Mouse (Mus musculus) common myeloid progenitor, adult 5-6 weeks (primary cell): ENCODE data around the gene Madd. TPM values are rescaled to one million over a fixed set of nuclear protein-coding genes. Genes with fewer than 3 reads are reported as not detected.
"Not testable (repeated sequence)": the region's sequence is repeated elsewhere in the genome, so short reads cannot be mapped to it uniquely, and the experiment has no call there.

Source experiments
- ATAC-seq: replicated peaks from 2 replicates; pipeline ENCODE4 v1.8.0; 2016; ENCODE audit warnings: low read depth, mild to moderate bottlenecking, moderate TSS enrichment, inconsistent platforms; ENCODE audit not compliant: poor library complexity, severe bottlenecking
- total RNA-seq: library from RNA; stranded (forward); fragments of 200-1000, 187-1606 nt; gene quantifications from 2 replicates; pipeline ENCODE4 v1.2.3, GENCODE M21; 2017

Gene Madd
- total RNA-seq, 1 experiment from 2014 or later, result 55.6 TPM

DNA sequence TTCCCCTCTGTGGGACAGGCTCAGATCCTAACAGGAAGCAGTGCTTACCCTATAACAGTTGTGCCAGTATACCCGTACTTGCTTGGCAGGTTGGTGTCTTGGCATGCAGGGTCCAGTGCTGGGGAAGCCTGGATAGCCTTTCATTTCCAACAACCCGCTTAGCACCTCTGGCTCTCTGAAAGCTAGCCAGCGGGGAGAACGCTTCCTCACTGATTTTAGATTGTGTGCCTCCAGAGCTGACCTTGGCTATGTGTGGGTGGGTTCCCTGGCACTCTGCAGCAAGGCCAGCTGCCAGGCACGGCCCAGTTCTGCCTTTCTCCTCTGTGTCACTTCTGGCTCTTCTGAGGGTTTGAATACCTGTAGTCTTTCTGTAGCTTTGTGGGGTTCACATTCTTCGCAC lies 53.5 kb downstream of the Madd start:
- ATAC-seq, result no peak

DNA sequence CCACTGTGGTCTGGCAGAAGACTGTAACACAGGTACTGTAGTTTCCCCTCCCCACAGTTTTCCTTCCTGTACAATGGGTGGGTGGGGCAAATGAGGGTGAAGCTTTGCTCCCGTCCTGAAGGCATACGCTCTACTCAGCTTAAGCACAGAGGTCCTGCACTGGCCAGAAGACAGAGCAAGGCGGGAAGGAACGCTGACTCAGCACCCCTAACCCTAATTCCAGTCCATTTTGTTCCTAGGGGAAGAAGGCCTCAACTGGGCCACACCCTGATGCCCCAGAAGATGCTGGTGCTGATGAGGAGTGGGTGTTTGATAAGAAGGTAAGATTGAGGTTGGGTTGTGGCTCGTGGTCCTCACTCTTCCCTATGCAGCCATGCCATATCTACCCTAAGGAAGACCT lies 54.9 kb downstream of the Madd start:
- ATAC-seq, result no peak

DNA sequence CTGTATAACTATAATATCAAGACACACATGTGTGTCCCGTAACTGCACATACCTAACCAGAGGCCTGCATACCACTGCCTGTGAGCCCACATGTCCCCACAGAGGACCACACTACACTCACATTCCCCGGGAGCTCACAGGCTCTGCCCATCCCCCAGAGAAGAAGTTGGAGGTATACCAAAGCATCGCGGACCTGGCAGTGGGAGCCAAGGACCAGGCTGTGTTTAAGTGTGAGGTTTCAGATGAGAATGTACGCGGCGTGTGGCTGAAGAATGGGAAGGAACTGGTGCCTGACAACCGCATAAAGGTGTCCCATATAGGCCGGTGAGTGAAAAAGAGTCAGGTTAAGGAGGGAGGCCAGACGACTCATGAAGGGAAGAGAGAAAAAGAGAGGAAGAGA lies 58.5 kb downstream of the Madd start:
- ATAC-seq, result no peak

DNA sequence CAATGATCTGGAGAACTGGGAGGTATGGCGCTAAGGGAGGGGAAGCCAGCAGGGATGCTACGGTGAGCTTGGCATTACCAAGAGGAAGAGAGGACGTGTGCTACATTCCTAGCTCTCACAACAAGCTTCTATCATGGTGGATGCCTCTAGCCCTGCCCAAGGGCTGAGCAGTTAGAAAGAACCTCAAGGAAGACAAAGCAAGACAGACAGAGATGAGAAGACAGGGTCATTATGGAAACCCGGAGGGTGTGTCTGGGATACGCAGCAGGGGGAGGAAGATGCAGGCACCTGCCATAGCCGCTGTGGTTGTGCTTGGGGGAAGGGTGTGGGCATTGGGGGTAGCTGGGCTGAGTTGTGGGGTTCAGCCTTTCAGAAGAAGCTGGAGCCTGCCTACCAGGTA lies 60.1 kb downstream of the Madd start:
- no peak for ATAC-seq

DNA sequence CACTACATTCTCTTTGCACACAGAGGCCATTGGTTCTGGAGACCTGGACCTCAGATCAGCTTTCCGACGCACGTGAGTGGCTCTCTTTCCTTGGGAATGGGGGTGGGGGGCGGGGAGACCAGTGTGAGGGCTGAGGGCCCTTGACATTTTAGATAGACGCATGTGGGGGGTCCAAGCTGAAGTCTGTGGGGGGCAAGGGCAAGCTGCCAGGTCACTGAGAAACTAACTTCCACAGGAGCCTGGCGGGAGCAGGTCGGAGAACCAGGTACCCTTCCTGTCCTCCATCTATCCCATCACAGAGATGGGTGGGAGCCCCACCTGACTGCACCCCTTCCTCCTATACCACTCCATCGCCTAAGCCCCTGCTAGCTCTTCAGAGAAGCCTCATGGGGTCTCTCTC lies 62.1 kb downstream of the Madd start:
- ATAC-seq, result no peak

DNA sequence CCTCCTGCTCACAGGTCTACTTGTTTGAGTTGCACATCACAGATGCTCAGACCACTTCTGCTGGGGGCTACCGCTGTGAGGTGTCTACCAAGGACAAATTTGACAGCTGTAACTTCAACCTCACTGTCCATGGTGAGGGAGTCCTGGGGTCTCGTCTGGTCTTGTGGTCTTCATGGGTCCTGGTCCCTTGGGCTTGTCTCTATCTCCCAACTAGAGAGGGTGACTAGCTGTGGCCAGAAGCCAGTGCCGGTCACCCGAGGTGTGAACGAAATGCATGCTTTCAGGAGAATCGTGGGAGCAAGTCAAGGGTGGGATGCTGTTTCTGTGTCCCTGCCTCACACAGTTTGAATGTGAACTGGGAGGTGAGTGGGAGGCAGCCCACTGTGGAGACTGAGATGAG lies 62.6 kb downstream of the Madd start:
- no peak for ATAC-seq

DNA sequence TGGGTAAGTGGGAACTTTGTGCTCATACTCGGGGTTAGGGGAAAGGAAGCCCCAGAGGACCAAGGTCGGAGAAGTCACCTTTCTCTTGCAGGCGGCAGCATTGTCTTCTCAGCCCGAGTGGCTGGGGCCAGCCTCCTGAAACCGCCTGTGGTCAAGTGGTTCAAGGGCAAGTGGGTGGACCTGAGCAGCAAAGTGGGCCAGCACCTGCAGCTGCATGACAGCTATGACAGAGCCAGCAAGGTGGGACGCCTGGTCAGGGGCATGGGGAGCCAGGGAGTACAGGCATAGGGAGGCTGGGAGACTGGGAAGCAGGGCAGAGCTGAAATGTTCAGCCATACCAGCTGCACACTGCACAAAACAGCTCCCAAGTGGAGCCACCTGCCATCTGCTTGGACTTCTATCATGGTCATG lies 63.4 kb downstream of the Madd start:
- ATAC-seq, result no peak

DNA sequence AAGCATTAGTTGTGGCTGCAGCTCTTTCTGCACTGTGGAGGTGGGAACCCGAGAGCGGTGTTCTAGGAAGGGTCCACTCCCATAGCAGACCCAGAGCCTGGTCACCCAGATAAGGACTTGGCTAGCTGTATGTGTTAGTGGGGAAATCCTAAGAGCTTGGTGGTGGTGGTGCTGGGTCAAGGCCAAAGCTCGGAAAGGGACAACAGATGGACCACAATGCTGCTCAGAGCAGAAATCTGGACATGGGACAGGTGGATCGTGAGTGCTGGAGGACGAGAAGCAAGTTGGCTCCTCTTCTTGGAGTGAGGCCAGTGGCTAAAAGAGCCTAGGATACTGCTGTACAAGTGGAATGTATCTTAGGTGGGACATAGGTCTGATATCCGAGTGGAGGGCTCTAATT lies 64.1 kb downstream of the Madd start:
- ATAC-seq, result no peak

DNA sequence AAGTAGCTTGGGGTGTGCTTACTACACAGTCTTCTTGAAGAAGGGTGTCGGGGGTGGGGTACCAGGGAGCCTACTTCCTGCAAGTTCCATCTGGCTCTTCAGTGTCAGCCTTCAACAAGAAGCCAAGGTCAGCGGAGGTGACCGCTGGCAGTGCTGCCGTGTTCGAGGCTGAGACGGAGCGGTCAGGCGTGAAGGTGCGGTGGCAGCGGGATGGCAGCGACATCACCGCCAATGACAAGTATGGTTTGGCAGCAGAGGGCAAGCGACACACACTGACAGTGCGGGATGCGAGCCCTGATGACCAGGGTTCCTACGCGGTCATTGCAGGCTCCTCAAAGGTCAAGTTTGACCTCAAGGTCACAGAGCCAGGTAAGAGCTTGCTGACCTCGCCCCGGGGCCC lies 64.6 kb downstream of the Madd start:
- no peak for ATAC-seq

DNA sequence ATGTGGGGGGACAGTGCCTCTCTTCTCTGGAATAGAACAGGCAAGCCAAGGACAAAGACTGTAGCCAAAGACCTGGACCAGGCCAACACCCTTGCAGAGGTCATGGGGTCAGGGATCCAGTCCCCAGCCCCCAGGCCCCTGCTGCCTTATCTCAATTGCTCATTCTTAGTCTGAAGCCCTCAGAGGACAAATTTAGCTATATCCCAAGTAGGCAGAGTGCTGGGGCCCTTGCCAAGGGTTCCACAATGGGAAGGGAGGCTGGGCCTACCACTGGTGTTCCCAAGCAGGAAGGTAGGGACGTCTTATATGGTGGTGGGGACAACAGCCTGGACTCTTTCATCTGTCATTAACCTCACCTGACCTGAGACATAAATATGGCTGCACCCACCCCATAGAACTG lies 65.0 kb downstream of the Madd start:
- ATAC-seq, result no peak

DNA sequence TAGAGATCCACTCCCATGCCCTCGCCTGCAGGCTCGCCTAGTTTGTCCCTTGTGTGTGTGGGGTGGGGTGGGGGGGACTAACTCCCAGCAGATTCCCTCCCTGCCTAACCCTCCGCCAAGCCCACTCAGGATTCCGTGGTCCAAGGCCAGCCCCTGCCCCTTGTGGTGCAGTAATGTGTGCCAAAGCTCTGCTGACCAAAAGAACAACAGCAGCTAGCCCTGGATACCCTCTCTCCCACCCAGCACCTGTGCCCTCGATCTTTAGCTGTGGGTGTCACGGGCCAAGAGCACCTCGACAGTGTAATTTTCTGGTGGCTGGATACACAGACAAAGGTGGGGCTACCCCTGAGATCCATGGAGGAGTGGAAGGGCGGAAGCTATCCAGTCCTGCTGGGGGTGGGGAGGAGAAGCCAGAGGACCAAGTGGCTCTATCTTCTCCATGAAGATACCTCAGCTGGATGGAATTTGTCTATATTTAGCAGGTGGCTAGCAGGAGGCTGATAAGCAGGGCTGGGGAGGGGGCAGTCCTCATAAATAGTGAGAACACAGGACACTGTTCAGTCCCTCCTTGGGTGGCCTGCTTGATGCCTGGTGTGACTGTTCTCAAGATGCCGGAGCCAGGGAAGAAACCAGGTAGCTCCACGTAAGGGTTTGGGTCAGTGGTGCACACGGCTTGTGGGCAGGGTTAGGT lies 65.9 kb downstream of the Madd start, which contains the start of gene Mybpc3:
Gene Mybpc3 (plus strand): TSS at position 560 of the 691 bp plus-strand sequence.
- no peak for ATAC-seq

DNA sequence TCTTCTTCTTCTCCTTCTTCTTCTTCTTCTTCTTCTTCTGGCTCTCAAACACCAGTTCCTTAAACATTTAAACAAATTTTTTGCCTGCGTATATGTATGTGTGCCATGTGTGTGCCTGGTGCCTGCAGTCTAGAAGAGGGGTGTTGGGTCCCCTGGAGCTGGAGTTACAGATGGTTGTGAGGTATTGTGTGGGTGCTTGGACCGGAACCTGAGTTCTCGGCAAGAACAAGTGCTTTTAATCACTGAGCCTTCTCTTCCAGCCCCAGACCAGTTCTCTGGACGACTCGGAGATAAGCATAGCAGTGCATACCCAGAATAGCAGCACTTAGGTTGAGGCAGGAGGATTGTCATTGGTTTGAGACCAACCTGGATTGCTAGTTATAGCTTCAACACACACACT lies 66.8 kb downstream of the Madd start:
- no peak for ATAC-seq

DNA sequence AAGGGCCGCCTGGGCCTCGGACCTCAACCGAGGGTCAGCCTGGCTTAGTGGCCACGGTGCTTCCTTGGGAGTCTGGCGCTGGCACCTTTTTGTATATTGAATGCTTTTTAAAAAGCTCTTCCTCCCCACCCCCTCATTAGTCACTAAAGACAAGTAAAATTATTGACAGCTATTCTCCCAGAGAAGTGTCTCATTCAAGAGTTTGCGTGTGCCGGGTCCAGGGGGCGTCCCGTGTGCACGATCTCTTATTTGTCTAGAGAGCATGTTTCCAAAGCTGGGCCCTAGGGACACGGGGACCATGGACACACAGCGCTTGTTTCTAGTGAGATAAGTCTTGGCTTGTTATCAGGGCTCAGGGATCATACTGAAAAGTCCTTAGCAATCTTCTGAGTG lies 68.1 kb downstream of the Madd start:
- no peak for ATAC-seq

DNA sequence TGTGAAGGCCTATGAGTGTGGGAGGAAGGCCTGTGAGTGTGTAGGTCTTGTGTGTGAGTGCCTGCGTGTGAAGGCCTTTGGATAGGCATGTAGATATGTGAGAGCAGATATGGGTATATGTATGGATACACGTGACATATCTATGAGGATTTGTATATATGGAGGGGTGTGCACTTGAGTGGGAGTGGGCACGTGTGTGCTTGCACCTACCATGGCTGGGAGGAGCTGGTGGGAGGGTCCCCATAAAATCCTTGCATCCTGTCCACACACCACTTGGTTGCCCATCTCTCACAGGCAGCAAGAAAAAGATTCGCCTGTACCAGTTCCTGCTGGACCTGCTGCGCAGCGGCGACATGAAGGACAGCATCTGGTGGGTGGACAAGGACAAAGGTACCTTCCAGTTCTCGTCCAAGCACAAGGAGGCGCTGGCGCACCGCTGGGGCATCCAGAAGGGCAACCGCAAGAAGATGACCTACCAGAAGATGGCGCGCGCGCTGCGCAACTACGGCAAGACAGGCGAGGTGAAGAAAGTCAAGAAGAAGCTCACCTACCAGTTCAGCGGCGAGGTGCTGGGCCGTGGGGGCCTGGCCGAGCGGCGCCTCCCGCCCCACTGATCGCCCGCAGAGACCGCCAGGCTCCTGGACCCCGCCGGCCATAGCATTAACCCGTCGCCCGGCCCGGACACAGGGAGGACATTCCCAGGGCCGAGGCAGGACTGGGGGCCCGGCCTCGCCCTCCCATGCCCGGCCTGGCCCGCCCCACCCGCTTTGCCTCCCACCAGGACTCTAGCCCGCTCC lies 68.7 kb downstream of the Madd start:
- peak; percentile 70 for ATAC-seq

DNA sequence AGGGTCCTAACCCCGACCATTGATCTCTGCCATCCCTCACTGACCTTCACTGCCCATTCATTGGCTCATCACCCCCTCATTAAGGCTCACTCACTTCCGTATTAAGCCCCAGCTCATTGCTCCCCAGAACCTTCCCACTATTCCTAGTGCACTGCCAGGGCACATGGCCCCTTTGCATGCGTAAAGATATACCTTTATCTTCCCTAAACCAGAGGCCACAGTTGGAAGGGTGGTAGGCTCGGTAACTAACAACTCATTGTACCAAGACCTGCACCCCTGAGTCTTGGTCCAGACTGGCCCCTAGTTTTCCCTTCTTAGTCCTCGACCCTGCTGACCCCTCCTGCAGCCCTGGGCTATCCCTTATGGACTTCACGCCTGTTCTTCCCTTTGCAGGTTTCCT lies 69.8 kb downstream of the Madd start:
- ATAC-seq, result no peak

DNA sequence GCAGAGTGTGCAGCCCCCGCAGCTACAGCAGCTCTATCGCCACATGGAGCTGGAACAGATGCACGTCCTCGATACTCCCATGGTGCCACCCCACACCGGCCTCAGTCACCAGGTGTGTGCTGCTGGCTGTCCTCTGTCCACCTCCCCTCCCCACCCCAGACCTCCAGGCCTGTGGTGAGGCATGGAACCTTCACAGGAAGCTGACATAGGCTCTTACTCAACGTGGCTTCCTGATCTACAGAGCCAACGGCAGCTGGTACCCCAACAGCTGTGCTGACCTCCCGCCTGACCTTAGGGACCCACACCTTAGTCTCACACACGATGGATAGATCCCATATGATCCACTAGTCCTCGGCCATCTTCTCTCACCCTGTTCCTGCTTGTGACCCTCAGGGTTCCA lies 70.3 kb downstream of the Madd start:
- ATAC-seq, result peak; percentile 12; the same call in 1 of the 2 replicates

DNA sequence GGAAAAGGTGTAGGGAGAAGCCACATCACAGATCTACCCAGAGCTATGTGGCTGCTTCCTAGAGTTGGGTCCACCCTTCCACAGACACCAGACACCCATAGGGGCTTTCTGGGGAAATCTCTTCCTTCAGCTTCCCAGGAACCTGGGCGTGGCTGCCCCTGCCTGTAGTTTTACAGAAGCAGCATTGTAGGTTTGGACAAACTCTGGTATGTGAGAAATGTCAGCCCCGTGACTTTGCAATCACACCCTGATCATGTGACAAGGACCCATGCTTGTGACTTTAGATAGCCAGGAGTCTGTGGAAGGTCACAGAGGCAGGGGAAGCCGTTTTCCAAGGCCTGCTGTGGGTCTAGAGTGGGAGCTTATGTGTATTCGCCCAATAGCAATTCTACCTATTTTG lies 71.1 kb downstream of the Madd start:
- no peak for ATAC-seq

DNA sequence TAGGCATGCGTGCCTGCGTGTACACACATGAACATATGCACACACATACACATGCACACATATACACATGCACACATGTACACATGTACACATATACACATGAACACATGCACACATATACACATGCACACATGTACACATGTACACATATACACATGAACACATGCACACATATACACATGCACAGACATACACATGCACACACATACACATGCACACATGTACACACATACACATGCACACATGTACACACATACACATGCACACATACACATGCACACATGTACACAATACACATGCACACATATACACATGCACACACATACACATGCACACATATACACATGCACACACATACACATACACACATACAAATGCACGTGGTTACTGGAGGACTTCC lies 71.8 kb downstream of the Madd start:
- ATAC-seq, result not testable (repeated sequence)

DNA sequence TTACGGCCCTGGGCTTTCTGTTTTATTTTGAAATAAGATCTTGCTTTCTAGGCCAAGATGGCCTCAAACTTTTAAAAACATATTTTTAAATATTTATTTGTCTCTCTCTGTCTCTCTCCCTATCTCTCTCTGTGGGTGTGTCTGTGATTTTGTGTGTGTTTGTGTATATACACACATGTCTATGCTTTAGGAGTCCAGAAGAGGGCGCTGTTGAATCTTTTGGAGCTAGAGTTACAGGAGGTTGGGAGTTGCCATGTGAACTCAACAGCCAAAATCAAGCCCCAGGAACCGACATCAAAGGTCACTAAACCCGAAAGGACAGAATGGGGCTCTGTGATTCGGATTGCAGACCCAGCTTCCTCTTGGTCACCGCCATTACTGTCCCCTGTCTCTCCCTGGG lies 73.2 kb downstream of the Madd start:
- ATAC-seq, result no peak

DNA sequence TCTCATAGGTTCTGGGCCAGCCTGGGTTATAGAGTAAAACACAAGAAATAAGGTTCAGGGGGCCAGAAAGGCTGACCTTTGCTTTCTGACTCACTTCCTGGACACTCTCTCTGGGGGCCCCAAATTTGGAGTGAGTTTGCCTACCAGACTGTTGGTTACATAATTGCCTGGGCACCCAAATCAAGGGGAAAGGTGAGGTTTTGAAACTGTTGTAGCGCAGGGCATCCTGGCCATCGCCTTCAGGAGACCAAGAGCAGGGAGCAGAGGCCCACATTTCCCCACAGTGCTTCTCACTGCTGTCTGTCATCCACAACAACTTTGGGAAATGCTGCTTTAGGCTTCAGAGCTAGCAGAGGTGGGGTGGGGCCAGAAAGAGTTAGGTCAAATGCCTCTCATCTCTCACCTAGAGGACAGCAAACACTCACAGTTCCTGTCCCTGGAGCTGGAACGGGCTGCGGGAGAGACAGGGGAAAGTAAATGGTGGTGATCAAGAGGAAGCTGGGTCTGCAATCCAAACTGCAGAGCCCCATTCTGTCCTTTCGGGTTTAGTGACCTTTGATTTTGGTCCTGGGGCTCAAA lies 73.7 kb downstream of the Madd start:
- no peak for ATAC-seq

DNA sequence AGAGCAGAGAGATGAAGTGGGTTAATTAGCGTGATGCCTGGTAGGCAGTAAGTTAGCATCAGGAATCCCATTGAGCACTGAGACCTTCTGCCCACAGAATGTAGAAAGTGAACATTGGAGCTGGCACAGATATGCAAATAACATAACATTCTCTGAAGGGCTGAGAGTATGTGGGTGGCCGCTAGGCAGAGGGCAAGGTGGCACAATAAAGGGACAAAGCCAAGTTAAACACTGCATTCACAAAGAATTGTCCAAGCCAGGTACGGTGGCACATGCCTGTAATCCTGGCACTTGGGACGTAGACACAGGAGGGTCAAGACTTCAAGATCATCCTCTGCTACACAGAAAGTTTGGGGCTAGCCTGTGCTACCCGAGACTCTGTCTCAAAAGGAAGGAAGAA lies 74.4 kb downstream of the Madd start:
- no peak for ATAC-seq
